Mouse (Mus musculus) neural tube, embryonic 13.5 days (tissue): ENCODE data around the gene Fshb. TPM values are rescaled to one million over a fixed set of nuclear protein-coding genes. Genes with fewer than 3 reads are reported as not detected.

ENCODE experiments used
- ATAC-seq: fragments of 200-750 bp; cut with Nextera tagmentation; 2 replicates; pipeline ENCODE4 v1.8.0; 2017; ENCODE audit warnings: low read depth, mild to moderate bottlenecking, moderate TSS enrichment, moderate library complexity
- H3K27ac ChIP-seq: fragments of 300-500 bp; sonication (generic); replicated peaks from 2 replicates; pipeline ENCODE4 v1.5.1; 2015; ENCODE audit warnings: moderate library complexity, mild to moderate bottlenecking, inconsistent platforms
- H3K27me3 ChIP-seq: fragments of 300-500 bp; sonication (generic); 2 replicates; pipeline ENCODE4 v1.6.1; 2015; ENCODE audit warnings: mild to moderate bottlenecking, inconsistent platforms
- H3K36me3 ChIP-seq: fragments of 300-500 bp; sonication (generic); 2 replicates; pipeline ENCODE4 v1.6.1; 2015; ENCODE audit warnings: mild to moderate bottlenecking, inconsistent platforms
- H3K4me1 ChIP-seq: fragments of 300-500 bp; sonication (generic); replicated peaks from 2 replicates; pipeline ENCODE4 v1.6.1; 2015; ENCODE audit warnings: inconsistent platforms
- H3K4me2 ChIP-seq: fragments of 300-500 bp; sonication (generic); 2 replicates; pipeline ENCODE4 v1.6.1; 2015; ENCODE audit warnings: inconsistent platforms, mild to moderate bottlenecking, moderate library complexity
- H3K4me3 ChIP-seq: fragments of 300-500 bp; sonication (generic); 2 replicates; pipeline ENCODE4 v1.5.1; 2015; ENCODE audit warnings: mild to moderate bottlenecking, inconsistent platforms
- H3K9ac ChIP-seq: fragments of 300-500 bp; sonication (generic); 2 replicates; pipeline ENCODE4 v1.6.1; 2015; ENCODE audit warnings: moderate library complexity, mild to moderate bottlenecking, inconsistent platforms
- H3K9me3 ChIP-seq: fragments of 300-500 bp; sonication (generic); 2 replicates; pipeline ENCODE4 v1.6.1; 2016; ENCODE audit warnings: inconsistent platforms
- WGBS: fragments of 180-500 bp; shearing (Covaris S2); methylation state at CpG from one replicate; pipeline ENCODE4 v1.1.7; 2015; 5-methylcytosine and 5-hydroxymethylcytosine counted together
- polyA plus RNA-seq: library from polyadenylated mRNA; unstranded; fragments of >200 nt; fragmentation: Nextera tagmentation; extraction: Ambion mirVana; gene quantifications from 2 replicates; pipeline ENCODE4 v1.2.1, GENCODE M21; 2015

Fshb gene
- polyA plus RNA-seq, 1 experiment from 2014 or later: not detected

DNA sequence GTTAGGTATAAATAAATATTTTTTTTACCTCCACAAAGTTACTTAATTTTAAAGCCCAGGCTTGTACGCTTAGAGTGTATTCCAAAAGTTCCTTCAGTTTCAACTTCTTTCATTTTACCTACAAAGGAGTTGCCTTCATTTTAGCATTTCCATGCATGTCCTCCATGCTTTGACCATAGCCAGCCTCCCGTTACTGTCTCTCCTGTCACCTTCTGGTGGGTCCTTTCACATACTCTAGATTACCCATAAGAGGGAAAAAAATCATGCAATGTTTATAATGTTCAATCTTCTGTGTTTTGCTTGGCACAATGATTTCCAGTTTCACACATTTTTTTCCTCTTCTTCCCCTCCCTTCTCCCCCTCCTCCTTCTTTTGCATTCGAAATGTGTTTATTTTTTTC is 53.1 kb downstream of the Fshb start:
- Histone ChIP-seq H3K4me3 (no peak overlapping the region), H3K9me3 (no peaks in the 10 kb centered on the region; the same call in 1 of the 2 replicates), H3K4me2 (no peak overlapping the region), H3K9ac (no peak overlapping the region), H3K36me3 (no peaks in the 10 kb centered on the region), H3K4me1 (no peaks in the 10 kb centered on the region), H3K27me3 (no peaks in the 10 kb centered on the region), H3K27ac (no peak overlapping the region)
- 87% methylated on average over 3 of the region's 3 CpGs for WGBS
- no peak for ATAC-seq

Other genes starting within 250 kb of the Fshb start
- 40.1 and 40.2 TPM in 2 replicates for gene Arl14ep, start 85.2 kb downstream of the Fshb start, polyA plus RNA-seq
- 5.1 and 6.5 TPM in 2 replicates for gene Kcna4, start 231.0 kb upstream of the Fshb start, polyA plus RNA-seq